Mouse (Mus musculus): ENCODE data around the gene Wdr45. TPM values are rescaled to one million over a fixed set of nuclear protein-coding genes. Genes with fewer than 3 reads are reported as not detected.
"Not testable (repeated sequence)": the region's sequence is repeated elsewhere in the genome, so short reads cannot be mapped to it uniquely, and the experiment has no call there.

Gene Wdr45
- total RNA-seq (2014; rRNA removed) (29.0 and 32.2 TPM in 2 replicates), polyA plus RNA-seq (2015; fragmentation: Nextera tagmentation; extraction: Ambion mirVana) (30.8 and 31.5 TPM in 2 replicates)

DNA sequence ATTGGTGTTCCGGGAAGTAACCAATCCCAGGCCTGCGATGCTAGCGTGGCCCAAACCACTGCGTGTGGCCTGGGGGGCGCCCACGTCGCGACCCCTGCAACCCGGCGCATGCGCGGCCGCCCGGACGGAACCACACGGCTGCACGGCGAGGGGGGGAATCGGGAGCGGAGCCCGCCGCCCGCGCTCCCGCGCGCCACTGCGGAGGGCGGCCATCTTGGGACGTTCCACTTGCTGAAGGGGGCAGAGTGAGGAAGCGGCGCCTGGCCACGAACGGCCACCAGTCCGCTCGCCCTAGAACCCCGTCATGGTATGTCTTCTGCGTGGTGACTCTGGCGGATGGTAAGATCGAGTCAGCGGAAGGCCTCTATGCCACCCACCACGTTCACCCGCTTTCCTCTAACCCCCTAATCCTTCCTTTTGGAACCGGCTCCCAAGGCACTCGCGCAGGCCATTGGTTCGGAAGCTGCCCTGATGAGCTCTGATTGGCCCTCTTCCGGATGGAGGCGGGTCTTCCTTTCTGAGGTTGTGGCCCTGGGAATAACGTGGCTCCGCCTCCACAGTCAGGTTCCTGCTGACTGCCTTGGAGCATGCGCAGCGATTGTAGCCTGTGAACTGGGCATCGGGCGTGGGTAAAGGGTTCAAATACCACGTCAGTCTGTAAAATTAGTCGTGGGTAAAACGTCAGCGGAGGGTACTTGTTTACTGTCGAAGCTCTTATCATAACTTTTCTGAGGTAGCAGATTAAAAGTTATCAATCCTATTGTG is at the start of gene Wdr45:
Gene Wdr45 (plus strand): TSS at position 199 of the 765 bp plus-strand sequence.
- ATAC-seq = peak; percentile 98
- WGBS = 24% methylated on average over 37 of the region's 60 CpGs
- peak within 1 kb of the TSS; percentile 44 for H3K4me2 ChIP-seq (ENCODE audit: low read depth)

GRCm38 (mm10) chrX:7664791-7665190 is 49.3 kb upstream of the Wdr45 start:
- H3K27me3 ChIP-seq (ENCODE audit: insufficient read depth, low read length) = no peaks in the 10 kb centered on the region
- H3K4me1 ChIP-seq (ENCODE audit: insufficient read depth) = no peaks in the 10 kb centered on the region
- no peak overlapping the region for H3K4me3 ChIP-seq (ENCODE audit: low read depth, low read length)
- H3K9ac ChIP-seq = no peak overlapping the region
- no peak for TF ChIP-seq CTCF (IDR thresholded peaks at IDR 0.05; ENCODE audit: low read depth)
- WGBS = 73% methylated on average over 11 of the region's 11 CpGs
- H3K4me2 ChIP-seq (ENCODE audit: low read depth) = no peak overlapping the region
- no peak overlapping the region for H3K27ac ChIP-seq (ENCODE audit: low read depth, low read length)
- no peaks in the 10 kb centered on the region for H3K9me3 ChIP-seq (ENCODE audit: low read length)
- peak; percentile 47 for ATAC-seq
- no peaks in the 10 kb centered on the region for H3K36me3 ChIP-seq (ENCODE audit: insufficient read depth)
- no peak for DNase-seq

More for the DNA sequence above, at the start of gene Wdr45:
- H3K4me1 ChIP-seq (ENCODE audit: insufficient read depth); H3K27ac ChIP-seq (ENCODE audit: low read depth, low read length); H3K9me3 ChIP-seq (ENCODE audit: low read length); H3K27me3 ChIP-seq (ENCODE audit: insufficient read depth, low read length); H3K36me3 ChIP-seq (ENCODE audit: insufficient read depth): not testable (repeated sequence)
- H3K4me3 ChIP-seq (ENCODE audit: low read depth, low read length) = peak within 1 kb of the TSS; percentile 27
- H3K9ac ChIP-seq = peak within 1 kb of the TSS; percentile 18; the same call in 1 of the 2 replicates
- DNase-seq = peak; percentile 95

GRCm38 (mm10) chrX:7665739-7666502 is 48.2 kb upstream of the Wdr45 start:
- WGBS = 72% methylated on average over 21 of the region's 21 CpGs
- ATAC-seq = no peak
- no peaks in the 10 kb centered on the region for H3K4me1 ChIP-seq (ENCODE audit: insufficient read depth)
- no peak overlapping the region for H3K9ac ChIP-seq
- no peak overlapping the region for H3K27ac ChIP-seq (ENCODE audit: low read depth, low read length)
- no peaks in the 10 kb centered on the region for H3K9me3 ChIP-seq (ENCODE audit: low read length)
- DNase-seq = no peak
- no peak for TF ChIP-seq CTCF (IDR thresholded peaks at IDR 0.05; ENCODE audit: low read depth)
- no peaks in the 10 kb centered on the region for H3K36me3 ChIP-seq (ENCODE audit: insufficient read depth)
- H3K4me2 ChIP-seq (ENCODE audit: low read depth) = no peak overlapping the region
- H3K27me3 ChIP-seq (ENCODE audit: insufficient read depth, low read length) = no peaks in the 10 kb centered on the region
- H3K4me3 ChIP-seq (ENCODE audit: low read depth, low read length) = no peak overlapping the region

- Histone ChIP-seq H3K4me3 (ENCODE audit: low read depth, low read length) (peak overlapping the region; percentile 42), H3K9me3 (ENCODE audit: low read length) (no peaks in the 10 kb centered on the region), H3K4me1 (ENCODE audit: insufficient read depth) (no peaks in the 10 kb centered on the region), H3K36me3 (ENCODE audit: insufficient read depth) (no peaks in the 10 kb centered on the region), H3K27me3 (ENCODE audit: insufficient read depth, low read length) (no peaks in the 10 kb centered on the region), H3K9ac (peak overlapping the region; percentile 52), H3K27ac (ENCODE audit: low read depth, low read length) (peak overlapping the region; percentile 75), H3K4me2 (ENCODE audit: low read depth) (peak overlapping the region; percentile 52)
- whole genome bisulfite sequencing = 35% methylated on average over 18 of the region's 19 CpGs
- peak; percentile 73 for DNase-seq
- TF ChIP-seq CTCF (IDR thresholded peaks at IDR 0.05; ENCODE audit: low read depth) = no peak
- peak; percentile 77 for ATAC-seq
These were observed 43.7 kb upstream of the Wdr45 start for GRCm38 (mm10) chrX:7670390-7670881.

DNA sequence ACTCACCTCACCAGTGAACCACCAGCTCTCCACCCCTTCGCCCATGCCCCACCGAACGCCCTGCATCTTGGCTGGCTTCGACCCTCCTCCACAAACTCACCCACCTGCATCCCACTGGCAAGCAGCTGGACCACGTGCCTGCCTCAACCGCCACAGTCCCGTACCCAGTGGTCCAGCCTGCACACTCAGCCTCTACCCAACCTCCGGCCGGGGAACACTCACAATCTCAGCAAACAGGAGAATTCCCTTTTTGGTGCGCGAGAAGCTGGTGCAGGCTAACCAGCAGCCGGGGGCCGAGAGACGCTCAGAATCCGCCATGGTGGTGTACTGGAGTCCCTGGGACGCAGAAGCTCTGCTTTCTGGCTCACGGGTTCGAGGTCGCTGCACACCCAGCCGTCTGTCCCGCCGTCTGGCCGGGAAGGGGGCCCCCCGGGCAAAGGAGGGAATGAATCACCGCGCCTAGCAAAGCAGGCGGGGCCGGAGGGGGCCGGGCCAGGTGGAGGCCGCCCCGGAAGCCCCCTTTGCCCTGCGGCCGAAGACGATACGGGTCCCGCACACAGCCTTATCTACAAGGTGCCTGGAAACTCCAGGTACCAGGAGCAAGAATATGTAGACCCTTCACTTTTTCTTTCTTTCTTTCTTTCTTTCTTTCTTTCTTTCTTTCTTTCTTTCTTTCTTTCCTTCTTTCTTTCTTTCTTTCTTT is 43.1 kb upstream of the Wdr45 start, which contains the start of gene Plp2:
Gene Plp2 (minus strand): TSS at position 470 of the 703 bp plus-strand sequence.
- DNase-seq = peak; percentile 36
- Histone ChIP-seq H3K36me3 (ENCODE audit: insufficient read depth) (no peaks in the 10 kb centered on the region), H3K9ac (peak within 1 kb of the TSS; percentile 52), H3K27me3 (ENCODE audit: insufficient read depth, low read length) (no peaks in the 10 kb centered on the region), H3K4me3 (ENCODE audit: low read depth, low read length) (peak within 1 kb of the TSS; percentile 42), H3K4me2 (ENCODE audit: low read depth) (peak within 1 kb of the TSS; percentile 52), H3K27ac (ENCODE audit: low read depth, low read length) (peak within 1 kb of the TSS; percentile 75), H3K4me1 (ENCODE audit: insufficient read depth) (no peaks in the 10 kb centered on the region), H3K9me3 (ENCODE audit: low read length) (no peaks in the 10 kb centered on the region)
- peak; percentile 53 for ATAC-seq
- no peak for TF ChIP-seq CTCF (IDR thresholded peaks at IDR 0.05; ENCODE audit: low read depth)
- 28% methylated on average over 36 of the region's 36 CpGs for WGBS

DNA sequence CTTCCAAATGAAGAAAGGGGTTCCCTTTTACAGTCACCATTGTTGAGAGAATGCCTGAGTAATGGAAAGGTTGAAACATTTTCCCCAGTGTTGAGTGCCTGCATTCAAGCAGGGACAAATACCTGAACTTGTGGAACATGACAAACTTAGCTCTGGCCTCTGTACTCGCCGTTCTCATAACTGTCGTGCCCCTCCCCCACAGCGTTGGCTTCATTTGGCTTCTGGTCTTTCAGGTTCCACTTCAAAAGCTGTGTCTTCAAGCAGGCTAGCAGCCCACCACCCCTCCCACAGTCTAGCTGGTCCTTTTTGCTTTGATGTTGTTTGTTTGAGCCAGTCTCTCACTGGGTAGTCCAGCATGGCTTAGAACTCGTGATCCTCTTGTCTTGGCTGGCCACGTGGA is 41.4 kb upstream of the Wdr45 start:
- 68% methylated on average over 6 of the region's 6 CpGs for WGBS
- H3K36me3 ChIP-seq (ENCODE audit: insufficient read depth) = no peaks in the 10 kb centered on the region
- H3K27ac ChIP-seq (ENCODE audit: low read depth, low read length) = no peak overlapping the region
- no peaks in the 10 kb centered on the region for H3K4me1 ChIP-seq (ENCODE audit: insufficient read depth)
- no peak overlapping the region for H3K9ac ChIP-seq
- no peak overlapping the region for H3K4me3 ChIP-seq (ENCODE audit: low read depth, low read length)
- ATAC-seq (no peak), DNase-seq (no peak)
- no peak for TF ChIP-seq CTCF (IDR thresholded peaks at IDR 0.05; ENCODE audit: low read depth)
- no peaks in the 10 kb centered on the region for H3K9me3 ChIP-seq (ENCODE audit: low read length)
- H3K4me2 ChIP-seq (ENCODE audit: low read depth) = no peak overlapping the region
- no peaks in the 10 kb centered on the region for H3K27me3 ChIP-seq (ENCODE audit: insufficient read depth, low read length)
